Mouse (Mus musculus) forebrain, postnatal 0 days (tissue): ENCODE results near the gene Atp5j. TPM values are rescaled to one million over a fixed set of nuclear protein-coding genes. Genes with fewer than 3 reads are reported as not detected.

Source experiments
- ATAC-seq: fragments of 200-750 bp; cut with Nextera tagmentation; 2 replicates; pipeline ENCODE4 v1.8.0; 2017; ENCODE audit warnings: mild to moderate bottlenecking, moderate library complexity
- DNase-seq: peaks from one replicate; pipeline ENCODE4 v3.0.0-alpha.2; 2015
- H3K27ac ChIP-seq: fragments of 300-500 bp; sonication (generic); 2 replicates; pipeline ENCODE4 v1.5.1; 2014; ENCODE audit warnings: low read depth, mild to moderate bottlenecking, antibody characterized with exemption, low read length, moderate library complexity, mixed read lengths
- H3K27me3 ChIP-seq: fragments of 300-500 bp; sonication (generic); 2 replicates; pipeline ENCODE4 v1.6.1; 2014; ENCODE audit warnings: mild to moderate bottlenecking, low read length, mixed read lengths; ENCODE audit not compliant: insufficient read depth
- H3K36me3 ChIP-seq: fragments of 300-500 bp; sonication (generic); 2 replicates; pipeline ENCODE4 v1.6.1; 2014; ENCODE audit warnings: mild to moderate bottlenecking, moderate library complexity; ENCODE audit not compliant: insufficient read depth
- H3K4me1 ChIP-seq: fragments of 300-500 bp; sonication (generic); 2 replicates; pipeline ENCODE4 v1.6.1; 2014; ENCODE audit warnings: antibody characterized with exemption; ENCODE audit not compliant: insufficient read depth
- H3K4me2 ChIP-seq: fragments of 300-500 bp; sonication (generic); 2 replicates; pipeline ENCODE4 v1.6.1; 2014; ENCODE audit warnings: low read depth, mild to moderate bottlenecking, moderate library complexity
- H3K4me3 ChIP-seq: fragments of 300-500 bp; sonication (generic); 2 replicates; pipeline ENCODE4 v1.5.1; 2014; ENCODE audit warnings: low read depth, low read length, mixed read lengths
- H3K9ac ChIP-seq: fragments of 300-500 bp; sonication (generic); 2 replicates; pipeline ENCODE4 v1.6.1; 2014; ENCODE audit warnings: mild to moderate bottlenecking
- H3K9me3 ChIP-seq: fragments of 300-500 bp; sonication (generic); 2 replicates; pipeline ENCODE4 v1.6.1; 2016; ENCODE audit warnings: low read length
- CTCF ChIP-seq: sonication (generic); IDR thresholded peaks from 2 replicates; pipeline ENCODE4 v1.5.1; 2016; ENCODE audit warnings: antibody characterized with exemption, control low read depth, low read depth
- WGBS: fragments of 180-500 bp; shearing (Covaris S2); extraction: QIAGEN DNeasy Blood & Tissue Kit; methylation state at CpG from one replicate; pipeline ENCODE4 v1.1.7; 2014; 5-methylcytosine and 5-hydroxymethylcytosine counted together
- polyA plus RNA-seq: library from polyadenylated mRNA; unstranded; fragments of >200 nt; fragmentation: Nextera tagmentation; extraction: Ambion mirVana; gene quantifications from 2 replicates; pipeline ENCODE4 v1.2.1, GENCODE M21; 2015
- total RNA-seq: library from RNA; depleted of rRNA; stranded (reverse); fragments of >200 nt; gene quantifications from 2 replicates; pipeline ENCODE4 v1.2.3, GENCODE M21; 2014; rRNA removed

The Atp5j gene
- total RNA-seq (160 and 174 TPM in 2 replicates), polyA plus RNA-seq (830 and 1,009 TPM in 2 replicates)

GRCm38 (mm10) chr16:84835441-84835822 is at the start of gene Atp5j:
Gene Atp5j (minus strand): TSS chr16:84835625.
- H3K4me2 ChIP-seq = peak within 1 kb of the TSS; percentile 90
- H3K36me3 ChIP-seq = peaks cover 17% of the 10 kb centered on the region
- H3K4me3 ChIP-seq = peak within 1 kb of the TSS; percentile 89
- ATAC-seq (peak; percentile 73), DNase-seq (peak; percentile 86)
- no peaks in the 10 kb centered on the region for H3K27me3 ChIP-seq
- TF ChIP-seq CTCF = no peak
- peak within 1 kb of the TSS; percentile 97 for H3K9ac ChIP-seq
- H3K27ac ChIP-seq = peak within 1 kb of the TSS; percentile 92
- 3% methylated on average over 56 of the region's 57 CpGs for WGBS
- no peaks in the 10 kb centered on the region for H3K9me3 ChIP-seq
- 0 out of 2 replicates have a peak, but pooled peaks cover 21% of the 10 kb centered on the region for H3K4me1 ChIP-seq

GRCm38 (mm10) chr16:84884572-84884971 is 49.1 kb upstream of the Atp5j start:
- no peak overlapping the region for H3K4me3 ChIP-seq
- no peaks in the 10 kb centered on the region for H3K27me3 ChIP-seq
- no peak for TF ChIP-seq CTCF
- ATAC-seq = no peak
- 85% methylated on average over 8 of the region's 8 CpGs for WGBS
- H3K4me1 ChIP-seq = no peaks in the 10 kb centered on the region
- no peak overlapping the region for H3K27ac ChIP-seq
- no peak overlapping the region for H3K9ac ChIP-seq
- no peak overlapping the region for H3K4me2 ChIP-seq
- H3K9me3 ChIP-seq = no peaks in the 10 kb centered on the region
- H3K36me3 ChIP-seq = no peaks in the 10 kb centered on the region
- no peak for DNase-seq

- Histone ChIP-seq H3K27ac (no peak overlapping the region), H3K4me2 (no peak overlapping the region), H3K4me3 (no peak overlapping the region), H3K4me1 (no peaks in the 10 kb centered on the region), H3K9ac (no peak overlapping the region), H3K27me3 (no peaks in the 10 kb centered on the region), H3K36me3 (no peaks in the 10 kb centered on the region), H3K9me3 (no peaks in the 10 kb centered on the region)
- WGBS = 87% methylated on average over 8 of the region's 8 CpGs
- TF ChIP-seq CTCF = no peak
- DNase-seq (no peak), ATAC-seq (no peak)
These were observed 46.4 kb upstream of the Atp5j start for GRCm38 (mm10) chr16:84881754-84882321.

GRCm38 (mm10) chr16:84881168-84881567 is 45.7 kb upstream of the Atp5j start:
- DNase-seq = no peak
- no peak overlapping the region for H3K4me2 ChIP-seq
- no peak for TF ChIP-seq CTCF
- no peaks in the 10 kb centered on the region for H3K27me3 ChIP-seq
- peaks cover 2% of the 10 kb centered on the region for H3K4me1 ChIP-seq
- no peaks in the 10 kb centered on the region for H3K36me3 ChIP-seq
- H3K4me3 ChIP-seq = no peak overlapping the region
- 90% methylated on average over 9 of the region's 9 CpGs for WGBS
- no peak overlapping the region for H3K27ac ChIP-seq
- H3K9ac ChIP-seq = no peak overlapping the region
- H3K9me3 ChIP-seq = no peaks in the 10 kb centered on the region
- no peak for ATAC-seq

GRCm38 (mm10) chr16:84879146-84879545 is 43.7 kb upstream of the Atp5j start:
- Histone ChIP-seq H3K4me3 (no peak overlapping the region), H3K27me3 (no peaks in the 10 kb centered on the region), H3K27ac (no peak overlapping the region), H3K9ac (no peak overlapping the region), H3K9me3 (no peaks in the 10 kb centered on the region), H3K4me1 (peaks cover 7% of the 10 kb centered on the region), H3K4me2 (no peak overlapping the region), H3K36me3 (no peaks in the 10 kb centered on the region)
- DNase-seq (peak; percentile 76), ATAC-seq (peak; percentile 42)
- WGBS = 18% methylated on average over 5 of the region's 5 CpGs
- TF ChIP-seq CTCF = peak; percentile 79

- Histone ChIP-seq H3K27ac (no peak overlapping the region), H3K27me3 (no peaks in the 10 kb centered on the region), H3K9ac (no peak overlapping the region), H3K9me3 (no peaks in the 10 kb centered on the region), H3K4me1 (peaks cover 7% of the 10 kb centered on the region), H3K4me3 (no peak overlapping the region), H3K36me3 (no peaks in the 10 kb centered on the region), H3K4me2 (peak overlapping the region; percentile 21; the same call in 1 of the 2 replicates)
- 29% methylated on average over 8 of the region's 8 CpGs for WGBS
- ATAC-seq = peak; percentile 68
- TF ChIP-seq CTCF = no peak
- peak; percentile 63 for DNase-seq
These were observed 40.7 kb upstream of the Atp5j start for GRCm38 (mm10) chr16:84876082-84876481.

GRCm38 (mm10) chr16:84875718-84876035 is 40.3 kb upstream of the Atp5j start:
- Histone ChIP-seq H3K9ac (no peak overlapping the region), H3K9me3 (no peaks in the 10 kb centered on the region)

More at GRCm38 (mm10) chr16:84875718-84876035, 40.3 kb upstream of the Atp5j start:
- peaks cover 7% of the 10 kb centered on the region for H3K4me1 ChIP-seq
- ATAC-seq (peak; percentile 81), DNase-seq (peak; percentile 62)
- H3K4me2 ChIP-seq = peak overlapping the region; percentile 21; the same call in 1 of the 2 replicates
- no peak overlapping the region for H3K4me3 ChIP-seq
- 54% methylated on average over 7 of the region's 7 CpGs for WGBS
- no peaks in the 10 kb centered on the region for H3K36me3 ChIP-seq
- TF ChIP-seq CTCF = no peak
- no peak overlapping the region for H3K27ac ChIP-seq
- no peaks in the 10 kb centered on the region for H3K27me3 ChIP-seq
